Mouse (Mus musculus) myocyte (in vitro differentiated cells): ENCODE data around the gene Tmem53. TPM values are rescaled to one million over a fixed set of nuclear protein-coding genes. Genes with fewer than 3 reads are reported as not detected.

ENCODE experiments used
- H3K27me3 ChIP-seq: one replicate; pipeline ENCODE4 v1.6.1; 2011; ENCODE audit not compliant: control insufficient read depth, insufficient read depth, insufficient read length
- H3K36me3 ChIP-seq: one replicate; pipeline ENCODE4 v1.6.1; 2011; ENCODE audit not compliant: control insufficient read depth, insufficient read depth
- H3K4me2 ChIP-seq: one replicate; pipeline ENCODE4 v1.6.1; 2011; ENCODE audit warnings: low read depth, control low read depth
- H3K4me3 ChIP-seq: one replicate; pipeline ENCODE4 v1.5.1; 2011; ENCODE audit warnings: mild to moderate bottlenecking, control low read depth, moderate library complexity
- H3K79me2 ChIP-seq: one replicate; pipeline ENCODE4 v1.6.1; 2011; ENCODE audit not compliant: control insufficient read depth, insufficient read depth
- H3ac ChIP-seq: one replicate; pipeline ENCODE4 v1.6.1; 2011; ENCODE audit not compliant: control insufficient read depth, insufficient read length
- CEBPB ChIP-seq: IDR thresholded peaks from 2 replicates; pipeline ENCODE4 v1.6.1; 2011; ENCODE audit warnings: mild to moderate bottlenecking, moderate library complexity; ENCODE audit not compliant: poor library complexity, insufficient read depth, severe bottlenecking
- E2F4 ChIP-seq: IDR thresholded peaks from one replicate; pipeline ENCODE4 v1.6.1; 2011; ENCODE audit warnings: mild to moderate bottlenecking, control low read depth, moderate library complexity; ENCODE audit not compliant: insufficient read depth
- MAX ChIP-seq: IDR thresholded peaks from one replicate; pipeline ENCODE4 v1.6.1; 2011; ENCODE audit warnings: low read depth, mild to moderate bottlenecking, control low read depth
- MYOD1 ChIP-seq, 3 experiments: IDR thresholded peaks; one replicate each; pipeline ENCODE4 v1.6.1; 2011; ENCODE audit warnings: control low read depth in 2 of 3, low read depth in 2 of 3, mild to moderate bottlenecking in 2 of 3, moderate library complexity in 1 of 3; ENCODE audit not compliant: insufficient read length in 2 of 3, control insufficient read depth in 1 of 3
- MYOG ChIP-seq, 3 experiments: IDR thresholded peaks; one replicate each; pipeline ENCODE4 v1.6.1; 2011; ENCODE audit warnings: control low read depth in 2 of 3, low read depth in 2 of 3, mild to moderate bottlenecking in 2 of 3; ENCODE audit not compliant: insufficient read length in 2 of 3, control insufficient read depth in 1 of 3, insufficient read depth in 1 of 3
- POLR2A ChIP-seq: IDR thresholded peaks from one replicate; pipeline ENCODE4 v1.6.1; 2011; ENCODE audit warnings: low read depth, mild to moderate bottlenecking, control low read depth, moderate library complexity; ENCODE audit not compliant: insufficient read length
- POLR2AphosphoS2 ChIP-seq: IDR thresholded peaks from one replicate; pipeline ENCODE4 v1.6.1; 2011; ENCODE audit warnings: low read depth, control low read depth; ENCODE audit not compliant: insufficient read length
- REST ChIP-seq: IDR thresholded peaks from one replicate; pipeline ENCODE4 v1.6.1; 2011; ENCODE audit warnings: mild to moderate bottlenecking, control low read depth, moderate library complexity; ENCODE audit not compliant: insufficient read depth, insufficient read length
- SRF ChIP-seq: IDR thresholded peaks from one replicate; pipeline ENCODE4 v1.6.1; 2011; ENCODE audit warnings: low read depth; ENCODE audit not compliant: control insufficient read depth, insufficient read length
- TCF12 ChIP-seq: IDR thresholded peaks from one replicate; pipeline ENCODE4 v1.6.1; 2011; ENCODE audit warnings: mild to moderate bottlenecking, control low read depth; ENCODE audit not compliant: poor library complexity, insufficient read depth, severe bottlenecking
- TCF3 ChIP-seq: IDR thresholded peaks from one replicate; pipeline ENCODE4 v1.6.1; 2011; ENCODE audit warnings: low read depth, control low read depth; ENCODE audit not compliant: insufficient read length
- USF1 ChIP-seq: IDR thresholded peaks from one replicate; pipeline ENCODE4 v1.6.1; 2011; ENCODE audit warnings: low read depth, mild to moderate bottlenecking, control low read depth, moderate library complexity
- polyA plus RNA-seq: library from polyadenylated mRNA; unstranded; fragments of >200 nt; fragmentation: generic; extraction: Trizol; gene quantifications from one replicate; pipeline ENCODE4 v1.2.1, GENCODE M21; 2012; ENCODE audit warnings: missing spikeins

Gene Tmem53
- polyA plus RNA-seq, 1 experiment = 12.7 TPM

DNA sequence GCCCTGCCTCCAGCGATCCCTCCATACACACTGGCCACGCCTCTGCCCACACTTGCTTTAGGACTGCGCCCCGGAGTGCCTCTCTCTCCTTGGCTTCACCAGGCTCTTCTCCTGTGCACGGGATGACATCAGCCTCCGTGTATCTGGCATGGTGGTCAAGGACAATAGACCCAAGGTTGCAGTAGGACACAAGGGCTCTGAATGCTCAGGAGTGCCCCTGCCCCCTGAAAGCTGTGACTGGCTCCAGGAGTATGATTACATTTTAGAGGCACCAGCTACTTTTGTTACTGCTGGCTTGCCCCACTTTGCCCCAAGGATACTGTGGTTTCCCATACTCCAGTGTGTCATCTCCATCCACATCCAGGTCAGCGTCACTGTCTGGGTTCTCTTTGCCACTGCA lies 25.9 kb downstream of the Tmem53 start:
- H3K27me3 ChIP-seq = no peaks in the 10 kb centered on the region
- H3K4me2 ChIP-seq = no peak overlapping the region
- H3K36me3 ChIP-seq = peaks cover 27% of the 10 kb centered on the region
- H3K4me3 ChIP-seq = no peak overlapping the region
- TF ChIP-seq MYOD1 (IDR thresholded peaks at IDR 0.05; ENCODE audit: control insufficient read depth in 1 of 3, insufficient read length in 2 of 3, low read depth in 2 of 3) (no peak), SRF (no peak), TCF3 (no peak)
- no peak overlapping the region for H3ac ChIP-seq
- no peaks in the 10 kb centered on the region for H3K79me2 ChIP-seq

- Histone ChIP-seq H3ac (no peak overlapping the region), H3K27me3 (no peaks in the 10 kb centered on the region), H3K79me2 (no peaks in the 10 kb centered on the region), H3K4me3 (no peak overlapping the region), H3K36me3 (peaks cover 31% of the 10 kb centered on the region), H3K4me2 (no peak overlapping the region)
- TF ChIP-seq POLR2A (no peak), MAX (no peak), REST (no peak), TCF12 (no peak)
Observed at GRCm38 (mm10) chr4:117278381-117279252, 26.9 kb downstream of the Tmem53 start.

DNA sequence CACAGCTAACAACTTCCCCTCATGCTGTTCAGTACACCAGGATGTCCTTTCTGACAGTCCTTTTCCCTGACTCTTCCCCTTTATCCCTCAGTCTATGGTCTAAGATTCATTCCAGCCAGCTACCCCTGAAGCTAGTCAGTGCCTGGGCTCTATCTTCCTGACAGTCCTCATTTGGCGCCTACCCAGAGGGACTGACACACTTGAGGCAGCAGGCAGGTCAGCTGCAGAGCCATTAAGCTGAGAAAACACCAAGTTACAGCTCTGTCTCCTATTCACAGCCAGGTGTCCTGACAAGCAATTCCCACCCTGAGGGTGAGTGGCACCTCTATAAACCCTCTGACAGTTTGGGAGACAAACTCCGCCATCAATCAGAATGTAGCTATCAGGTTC lies 27.5 kb downstream of the Tmem53 start:
- no peaks in the 10 kb centered on the region for H3K27me3 ChIP-seq
- H3ac ChIP-seq = no peak overlapping the region
- H3K79me2 ChIP-seq = no peaks in the 10 kb centered on the region
- TF ChIP-seq POLR2AphosphoS2 = no peak
- TF ChIP-seq MYOG (IDR thresholded peaks at IDR 0.05; ENCODE audit: control insufficient read depth in 1 of 3, insufficient read depth in 1 of 3, insufficient read length in 2 of 3, low read depth in 2 of 3) = no peak
- no peak for TF ChIP-seq CEBPB
- TF ChIP-seq REST = no peak
- no peak for TF ChIP-seq POLR2A
- no peak for TF ChIP-seq SRF
- no peak for TF ChIP-seq MAX
- no peak for TF ChIP-seq TCF3
- no peak for TF ChIP-seq E2F4
- no peak for TF ChIP-seq MYOD1 (IDR thresholded peaks at IDR 0.05; ENCODE audit: control insufficient read depth in 1 of 3, insufficient read length in 2 of 3, low read depth in 2 of 3)
- TF ChIP-seq TCF12 = no peak
- no peak for TF ChIP-seq USF1
- H3K4me3 ChIP-seq = no peak overlapping the region
- no peak overlapping the region for H3K4me2 ChIP-seq
- peaks cover 28% of the 10 kb centered on the region for H3K36me3 ChIP-seq

GRCm38 (mm10) chr4:117280397-117280930 lies 28.7 kb downstream of the Tmem53 start:
- Histone ChIP-seq H3K4me2 (no peak overlapping the region), H3K27me3 (no peaks in the 10 kb centered on the region), H3K4me3 (no peak overlapping the region), H3K36me3 (peaks cover 20% of the 10 kb centered on the region), H3K79me2 (no peaks in the 10 kb centered on the region), H3ac (no peak overlapping the region)
- TF ChIP-seq USF1 = no peak
- no peak for TF ChIP-seq CEBPB
- TF ChIP-seq TCF12 = no peak

- Histone ChIP-seq H3K36me3 (peaks cover 18% of the 10 kb centered on the region), H3K27me3 (no peaks in the 10 kb centered on the region), H3K79me2 (no peaks in the 10 kb centered on the region), H3K4me2 (no peak overlapping the region), H3K4me3 (no peak overlapping the region), H3ac (no peak overlapping the region)
- TF ChIP-seq POLR2AphosphoS2 = no peak
- no peak for TF ChIP-seq SRF
- no peak for TF ChIP-seq CEBPB
Observed at GRCm38 (mm10) chr4:117281090-117281845, 29.5 kb downstream of the Tmem53 start.
